Mouse (Mus musculus) heart, embryonic 12.5 days (tissue): ENCODE results near the gene Etnk1. TPM values are rescaled to one million over a fixed set of nuclear protein-coding genes. Genes with fewer than 3 reads are reported as not detected.

Experiments
- ATAC-seq: fragments of 200-750 bp; cut with Nextera tagmentation; 2 replicates; pipeline ENCODE4 v1.8.0; 2017; ENCODE audit warnings: moderate TSS enrichment, moderate library complexity; ENCODE audit not compliant: insufficient number of reproducible peaks, low FRiP score
- H3K27ac ChIP-seq: fragments of 300-500 bp; sonication (generic); 2 replicates; pipeline ENCODE4 v1.5.1; 2016; ENCODE audit warnings: mild to moderate bottlenecking, moderate library complexity; ENCODE audit not compliant: poor library complexity, severe bottlenecking
- H3K27me3 ChIP-seq: fragments of 300-500 bp; sonication (generic); replicated peaks from 2 replicates; pipeline ENCODE4 v1.6.1; 2016; ENCODE audit warnings: mild to moderate bottlenecking, moderate library complexity
- H3K36me3 ChIP-seq: fragments of 300-500 bp; sonication (generic); 2 replicates; pipeline ENCODE4 v1.6.1; 2016; ENCODE audit warnings: mild to moderate bottlenecking, moderate library complexity
- H3K4me1 ChIP-seq: fragments of 300-500 bp; sonication (generic); replicated peaks from 2 replicates; pipeline ENCODE4 v1.6.1; 2016; ENCODE audit warnings: mild to moderate bottlenecking
- H3K4me2 ChIP-seq: fragments of 300-500 bp; sonication (generic); 2 replicates; pipeline ENCODE4 v1.6.1; 2016; ENCODE audit warnings: mild to moderate bottlenecking, moderate library complexity
- H3K4me3 ChIP-seq: fragments of 300-500 bp; sonication (generic); 2 replicates; pipeline ENCODE4 v1.5.1; 2016; ENCODE audit warnings: mild to moderate bottlenecking
- H3K9ac ChIP-seq: fragments of 300-500 bp; sonication (generic); 2 replicates; pipeline ENCODE4 v1.6.1; 2016; ENCODE audit warnings: mild to moderate bottlenecking, moderate library complexity
- H3K9me3 ChIP-seq: fragments of 300-500 bp; sonication (generic); replicated peaks from 2 replicates; pipeline ENCODE4 v1.6.1; 2016; ENCODE audit warnings: mild to moderate bottlenecking, moderate library complexity
- WGBS: fragments of 180-500 bp; shearing (Covaris S2); methylation state at CpG from one replicate; pipeline ENCODE4 v1.1.7; 2016; 5-methylcytosine and 5-hydroxymethylcytosine counted together
- polyA plus RNA-seq: library from polyadenylated mRNA; unstranded; fragments of >200 nt; fragmentation: Nextera tagmentation; extraction: Ambion mirVana; gene quantifications from 2 replicates; pipeline ENCODE4 v1.2.1, GENCODE M21; 2016

The Etnk1 gene
- polyA plus RNA-seq, 1 experiment from 2014 or later = 24.0 TPM

GRCm38 (mm10) chr6:143224057-143224456 is 57.0 kb downstream of the Etnk1 start:
- Histone ChIP-seq H3K4me3 (no peak overlapping the region), H3K4me1 (peaks cover 15% of the 10 kb centered on the region), H3K27ac (no peak overlapping the region), H3K9me3 (0 out of 2 replicates have a peak, but pooled peaks cover 3% of the 10 kb centered on the region), H3K27me3 (no peaks in the 10 kb centered on the region), H3K9ac (no peak overlapping the region), H3K36me3 (no peaks in the 10 kb centered on the region), H3K4me2 (no peak overlapping the region)
- ATAC-seq = no peak
- 59% methylated on average over 11 of the region's 11 CpGs for WGBS

GRCm38 (mm10) chr6:143224885-143225284 is 57.9 kb downstream of the Etnk1 start:
- no peak overlapping the region for H3K27ac ChIP-seq
- H3K36me3 ChIP-seq = no peaks in the 10 kb centered on the region
- no peak for ATAC-seq
- H3K9ac ChIP-seq = no peak overlapping the region
- no peak overlapping the region for H3K4me2 ChIP-seq
- H3K9me3 ChIP-seq = 0 out of 2 replicates have a peak, but pooled peaks cover 3% of the 10 kb centered on the region
- H3K27me3 ChIP-seq = no peaks in the 10 kb centered on the region
- peaks cover 15% of the 10 kb centered on the region for H3K4me1 ChIP-seq
- WGBS = 81% methylated on average over 6 of the region's 6 CpGs
- H3K4me3 ChIP-seq = no peak overlapping the region

GRCm38 (mm10) chr6:143228696-143229095 is 61.7 kb downstream of the Etnk1 start:
- Histone ChIP-seq H3K4me2 (no peak overlapping the region), H3K27ac (no peak overlapping the region), H3K27me3 (no peaks in the 10 kb centered on the region), H3K4me1 (0 out of 2 replicates have a peak, but pooled peaks cover 4% of the 10 kb centered on the region), H3K36me3 (no peaks in the 10 kb centered on the region), H3K9me3 (0 out of 2 replicates have a peak, but pooled peaks cover 3% of the 10 kb centered on the region), H3K9ac (no peak overlapping the region), H3K4me3 (no peak overlapping the region)
- 46% methylated on average over 5 of the region's 5 CpGs for WGBS
- no peak for ATAC-seq

- no peak for ATAC-seq
These were observed 62.9 kb downstream of the Etnk1 start for GRCm38 (mm10) chr6:143229906-143230305.

GRCm38 (mm10) chr6:143230888-143231287 is 63.9 kb downstream of the Etnk1 start:
- Histone ChIP-seq H3K36me3 (no peaks in the 10 kb centered on the region), H3K4me1 (0 out of 2 replicates have a peak, but pooled peaks cover 4% of the 10 kb centered on the region), H3K27ac (no peak overlapping the region), H3K9ac (no peak overlapping the region), H3K27me3 (no peaks in the 10 kb centered on the region), H3K4me3 (no peak overlapping the region), H3K9me3 (0 out of 2 replicates have a peak, but pooled peaks cover 2% of the 10 kb centered on the region), H3K4me2 (no peak overlapping the region)
- 72% methylated on average over 2 of the region's 2 CpGs for WGBS
- ATAC-seq = no peak

More at GRCm38 (mm10) chr6:143229906-143230305, 62.9 kb downstream of the Etnk1 start:
- H3K9ac ChIP-seq = no peak overlapping the region
- 0 out of 2 replicates have a peak, but pooled peaks cover 4% of the 10 kb centered on the region for H3K4me1 ChIP-seq
- H3K27me3 ChIP-seq = no peaks in the 10 kb centered on the region
- no peaks in the 10 kb centered on the region for H3K36me3 ChIP-seq
- no peak overlapping the region for H3K4me2 ChIP-seq
- no peak overlapping the region for H3K27ac ChIP-seq
- H3K4me3 ChIP-seq = no peak overlapping the region
- WGBS = 55% methylated on average over 8 of the region's 8 CpGs
- H3K9me3 ChIP-seq = 0 out of 2 replicates have a peak, but pooled peaks cover 3% of the 10 kb centered on the region

- 91% methylated on average over 11 of the region's 11 CpGs for WGBS
- Histone ChIP-seq H3K4me1 (0 out of 2 replicates have a peak, but pooled peaks cover 4% of the 10 kb centered on the region), H3K27me3 (no peaks in the 10 kb centered on the region), H3K9me3 (no peaks in the 10 kb centered on the region), H3K27ac (no peak overlapping the region), H3K9ac (no peak overlapping the region), H3K4me2 (no peak overlapping the region), H3K4me3 (no peak overlapping the region), H3K36me3 (no peaks in the 10 kb centered on the region)
- no peak for ATAC-seq
These were observed 65.7 kb downstream of the Etnk1 start for GRCm38 (mm10) chr6:143232718-143233117.

GRCm38 (mm10) chr6:143234868-143235267 is 67.8 kb downstream of the Etnk1 start:
- no peak for ATAC-seq
- no peaks in the 10 kb centered on the region for H3K4me1 ChIP-seq
- H3K9me3 ChIP-seq = no peaks in the 10 kb centered on the region
- no peak overlapping the region for H3K27ac ChIP-seq
- H3K4me3 ChIP-seq = no peak overlapping the region
- WGBS = 81% methylated on average over 8 of the region's 8 CpGs
- H3K36me3 ChIP-seq = no peaks in the 10 kb centered on the region
- H3K27me3 ChIP-seq = no peaks in the 10 kb centered on the region
- H3K9ac ChIP-seq = no peak overlapping the region
- no peak overlapping the region for H3K4me2 ChIP-seq

GRCm38 (mm10) chr6:143239362-143240074 is 72.5 kb downstream of the Etnk1 start:
- ATAC-seq = no peak
- 85% methylated on average over 21 of the region's 21 CpGs for WGBS

GRCm38 (mm10) chr6:143243191-143243590 is 76.2 kb downstream of the Etnk1 start:
- Histone ChIP-seq H3K4me1 (no peaks in the 10 kb centered on the region), H3K4me2 (no peak overlapping the region), H3K9ac (no peak overlapping the region), H3K27ac (no peak overlapping the region), H3K4me3 (no peak overlapping the region), H3K27me3 (no peaks in the 10 kb centered on the region), H3K36me3 (no peaks in the 10 kb centered on the region), H3K9me3 (no peaks in the 10 kb centered on the region)
- 77% methylated on average over 5 of the region's 5 CpGs for WGBS
- ATAC-seq = no peak

More at GRCm38 (mm10) chr6:143239362-143240074, 72.5 kb downstream of the Etnk1 start:
- H3K4me2 ChIP-seq = no peak overlapping the region
- H3K9ac ChIP-seq = no peak overlapping the region
- H3K27me3 ChIP-seq = no peaks in the 10 kb centered on the region
- no peak overlapping the region for H3K4me3 ChIP-seq
- no peaks in the 10 kb centered on the region for H3K4me1 ChIP-seq
- no peaks in the 10 kb centered on the region for H3K9me3 ChIP-seq
- no peak overlapping the region for H3K27ac ChIP-seq
- no peaks in the 10 kb centered on the region for H3K36me3 ChIP-seq

GRCm38 (mm10) chr6:143257921-143258320 is 90.9 kb downstream of the Etnk1 start:
- Histone ChIP-seq H3K27ac (no peak overlapping the region), H3K4me1 (no peaks in the 10 kb centered on the region), H3K27me3 (no peaks in the 10 kb centered on the region), H3K36me3 (no peaks in the 10 kb centered on the region), H3K9ac (no peak overlapping the region), H3K4me3 (no peak overlapping the region), H3K4me2 (no peak overlapping the region), H3K9me3 (no peaks in the 10 kb centered on the region)
- WGBS = 81% methylated on average over 4 of the region's 4 CpGs
- ATAC-seq = no peak

GRCm38 (mm10) chr6:143259169-143259629 is 92.2 kb downstream of the Etnk1 start:
- H3K27ac ChIP-seq = no peak overlapping the region
- H3K4me1 ChIP-seq = no peaks in the 10 kb centered on the region
- no peaks in the 10 kb centered on the region for H3K9me3 ChIP-seq
- no peak overlapping the region for H3K4me2 ChIP-seq
- H3K27me3 ChIP-seq = no peaks in the 10 kb centered on the region
- ATAC-seq = no peak
- WGBS = 71% methylated on average over 17 of the region's 17 CpGs
- H3K36me3 ChIP-seq = no peaks in the 10 kb centered on the region
- H3K9ac ChIP-seq = no peak overlapping the region
- H3K4me3 ChIP-seq = no peak overlapping the region
